Mouse (Mus musculus): ENCODE results near the gene Dmrt2. TPM values are rescaled to one million over a fixed set of nuclear protein-coding genes. Genes with fewer than 3 reads are reported as not detected.

Gene Dmrt2
- total RNA-seq (2022) = 10 to 100 TPM in 1 of 4 experiments, 1 to 10 TPM in 3; 2.6 to 12.0 (median 5.7) TPM

DNA sequence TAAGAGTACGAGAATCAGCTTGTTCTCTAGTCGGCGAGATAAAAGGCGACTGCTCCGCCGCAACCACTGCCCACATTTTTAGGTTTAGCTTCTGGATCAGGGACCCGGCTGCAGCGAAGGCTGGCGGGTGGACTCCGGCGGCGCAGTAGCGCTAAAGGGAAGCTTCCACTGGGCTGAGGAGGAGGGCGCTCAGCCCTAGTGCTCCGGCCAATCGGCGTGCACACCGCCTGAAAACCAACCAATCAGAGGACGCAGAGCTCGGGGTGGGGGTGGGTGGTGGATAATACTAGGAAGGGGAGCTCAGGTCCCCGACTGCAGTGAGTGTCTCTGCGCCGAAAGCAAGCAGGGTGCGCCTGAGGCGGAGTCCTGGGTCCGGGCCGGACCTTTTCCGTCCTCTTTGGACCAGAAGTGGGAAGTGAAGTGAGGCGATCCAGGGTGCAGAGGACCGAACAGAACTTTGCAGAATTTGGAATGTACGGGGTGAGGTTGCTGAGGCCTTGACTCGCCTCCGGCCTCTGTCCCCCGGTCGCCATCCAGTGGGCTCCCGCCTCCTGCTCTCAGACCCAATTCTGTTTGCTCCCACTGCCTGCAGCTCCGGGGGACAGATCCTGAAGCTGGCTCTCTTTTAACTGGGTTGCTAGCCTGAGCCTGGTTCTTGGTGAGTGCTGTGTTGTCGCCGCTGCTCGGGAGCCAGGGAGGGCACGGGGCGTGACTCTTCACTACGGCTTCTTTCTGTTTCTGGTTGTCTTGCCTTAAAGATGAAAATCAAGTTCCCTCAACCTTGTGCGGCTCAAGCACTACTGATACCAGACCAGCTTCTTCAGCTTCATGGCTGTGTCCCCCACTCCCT, at the start of gene Dmrt2:
Gene Dmrt2 (plus strand): TSS at position 311 of the 850 bp plus-strand sequence.
- DNase-seq = peak; percentile 52

DNA sequence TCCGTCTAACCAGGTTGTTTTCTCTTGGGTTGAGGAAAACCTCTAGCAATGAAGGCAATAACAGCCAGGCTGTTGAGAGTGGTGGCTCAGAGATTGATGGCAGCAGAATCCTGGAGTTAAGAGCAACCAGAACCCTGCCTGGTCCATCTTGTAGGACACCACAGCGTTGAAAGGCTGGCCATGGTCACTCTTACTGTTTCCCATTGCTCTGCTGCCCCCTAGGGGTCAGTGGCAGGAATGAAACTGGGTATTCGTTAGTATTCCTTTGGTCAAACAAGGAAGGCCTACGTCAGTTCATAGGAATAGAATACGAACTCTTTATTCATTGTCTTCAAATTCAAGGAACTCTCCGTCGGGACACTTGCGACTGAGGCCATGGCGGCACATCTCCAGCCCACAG, 43.7 kb upstream of the Dmrt2 start:
- DNase-seq = peak; percentile 37

DNA sequence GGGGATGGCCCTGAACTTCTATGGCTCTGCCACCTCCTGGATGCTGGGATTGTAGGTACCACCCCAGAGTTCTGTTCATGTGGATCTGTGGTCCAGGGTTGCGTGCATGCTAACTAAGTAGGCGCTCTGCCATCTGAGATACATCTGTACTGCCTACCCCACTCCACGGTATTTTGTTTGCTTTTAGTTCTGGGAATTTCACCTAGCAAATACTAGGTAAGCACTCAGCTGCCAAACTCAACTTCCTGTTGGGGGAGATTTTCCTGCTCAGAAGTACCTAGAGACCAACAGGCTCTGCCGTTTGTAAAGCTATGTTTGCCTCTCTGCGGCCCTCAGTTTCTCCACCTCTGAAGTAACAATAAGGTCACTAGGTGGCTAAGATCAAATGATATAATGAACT, 37.1 kb upstream of the Dmrt2 start:
- no peak for DNase-seq

DNA sequence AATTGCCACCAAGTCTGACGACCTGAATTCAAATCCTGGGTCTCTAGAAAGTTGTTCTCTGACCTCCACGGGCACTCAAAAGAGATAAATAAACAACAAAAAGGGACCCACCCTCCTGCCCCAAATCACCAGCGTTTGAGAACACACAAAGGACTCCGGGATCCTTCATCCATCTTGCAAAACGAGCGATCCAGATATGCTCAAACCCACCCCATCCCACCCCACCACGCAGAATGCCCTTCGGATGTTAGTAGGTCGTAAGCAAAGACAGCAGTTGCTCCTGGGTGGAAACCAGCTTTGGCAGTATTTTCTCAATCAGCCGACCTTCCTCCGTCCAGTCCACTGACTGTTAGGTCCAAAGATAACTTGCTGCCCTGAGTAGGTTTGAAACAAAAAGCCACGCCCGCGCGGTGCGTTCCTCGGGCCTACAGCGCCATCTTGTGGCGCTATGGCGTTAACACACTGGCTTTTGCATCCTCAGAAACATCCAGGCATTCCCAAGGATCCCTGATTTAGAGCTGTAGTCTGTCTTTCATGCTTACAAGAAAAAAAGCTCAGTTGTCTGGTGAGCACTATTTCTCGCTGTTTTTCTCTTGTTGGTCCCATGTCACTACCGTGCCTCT, 36.5 kb upstream of the Dmrt2 start:
- peak; percentile 36 for DNase-seq

DNA sequence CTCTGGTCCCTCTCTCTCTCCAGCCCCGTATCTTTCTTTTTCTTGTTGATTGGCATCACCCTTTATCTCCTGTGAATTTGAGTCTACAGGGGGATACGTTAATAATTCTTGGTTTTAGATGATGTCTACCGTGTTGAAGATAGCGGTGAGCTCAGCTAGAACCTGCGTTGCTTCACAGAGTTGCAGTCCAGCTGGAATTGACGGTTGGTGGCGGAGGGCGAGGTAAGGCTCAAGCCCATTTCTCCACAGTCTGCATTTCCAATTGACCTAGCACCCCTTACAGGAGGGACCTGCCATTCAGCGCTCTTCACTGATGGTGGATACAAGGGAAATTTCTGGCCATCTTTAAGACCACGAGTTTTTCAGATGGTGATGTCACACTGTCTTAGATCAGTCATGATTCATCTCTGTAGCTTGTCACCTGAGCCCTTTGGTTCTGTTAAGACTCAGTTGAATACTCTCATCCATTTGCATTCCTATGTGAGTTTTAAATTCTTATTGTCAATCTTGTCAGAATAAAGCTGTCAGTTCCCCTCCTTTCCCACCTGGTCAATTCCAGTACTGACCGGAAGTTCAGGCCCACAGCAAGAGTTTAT, 33.3 kb upstream of the Dmrt2 start:
- DNase-seq = no peak

DNA sequence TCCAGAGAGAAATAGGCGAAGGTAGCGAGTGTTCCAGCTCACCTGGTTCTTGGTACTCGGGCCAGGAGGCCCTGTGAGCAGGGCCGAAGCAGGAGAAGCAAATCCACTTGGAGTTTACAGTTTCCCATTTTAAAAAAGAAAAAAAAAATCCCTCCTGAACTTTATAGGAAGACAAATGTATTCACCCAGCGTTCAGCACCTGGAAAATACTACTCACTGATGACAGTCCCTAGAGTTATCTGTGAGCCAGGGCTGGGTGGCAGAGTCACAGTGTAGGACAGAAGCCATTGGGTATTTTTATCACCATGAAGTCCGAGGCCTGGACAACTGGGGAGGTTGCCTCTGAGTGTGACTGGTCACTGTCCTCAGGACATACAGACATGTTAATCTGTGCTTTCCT, 30.4 kb upstream of the Dmrt2 start:
- DNase-seq = no peak

DNA sequence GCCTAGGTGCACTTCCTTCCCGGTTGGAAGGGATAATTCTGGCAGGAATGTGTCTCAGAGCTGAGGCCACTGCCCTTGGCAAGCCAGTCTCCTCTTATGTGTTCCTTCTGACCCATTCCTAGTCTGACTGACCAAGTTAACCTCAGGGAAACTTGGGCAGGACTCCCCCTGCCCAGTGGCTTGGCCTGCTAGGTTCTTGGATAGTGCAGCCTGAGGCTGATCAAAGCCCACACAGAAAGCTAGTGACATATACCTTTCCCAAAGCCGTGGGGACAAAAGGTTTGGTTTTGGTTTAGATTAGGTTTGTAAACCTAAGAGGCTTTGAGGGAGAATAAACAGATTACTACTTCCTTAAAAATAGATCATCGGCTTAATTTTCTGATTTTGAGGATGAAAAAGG, 25.1 kb upstream of the Dmrt2 start:
- DNase-seq = no peak

DNA sequence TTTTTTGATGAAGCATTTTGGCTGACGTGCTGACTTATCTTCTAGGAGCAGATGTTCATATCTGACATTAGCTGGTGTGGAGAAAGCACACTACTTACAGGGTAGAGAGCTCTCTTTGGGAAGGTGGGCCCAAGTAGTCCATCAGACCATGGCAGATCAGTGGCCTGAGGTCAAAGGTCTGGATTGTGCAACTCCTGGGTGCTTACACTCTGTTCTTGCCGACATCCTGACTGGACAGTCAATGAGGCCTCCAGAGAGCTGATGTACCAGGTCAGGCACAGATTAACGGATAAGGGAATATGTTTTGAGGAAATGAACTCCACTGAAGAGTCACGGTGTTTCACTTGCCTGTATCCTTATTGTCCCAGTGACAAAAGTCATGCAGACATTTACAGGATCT, 23.5 kb upstream of the Dmrt2 start:
- DNase-seq = no peak

DNA sequence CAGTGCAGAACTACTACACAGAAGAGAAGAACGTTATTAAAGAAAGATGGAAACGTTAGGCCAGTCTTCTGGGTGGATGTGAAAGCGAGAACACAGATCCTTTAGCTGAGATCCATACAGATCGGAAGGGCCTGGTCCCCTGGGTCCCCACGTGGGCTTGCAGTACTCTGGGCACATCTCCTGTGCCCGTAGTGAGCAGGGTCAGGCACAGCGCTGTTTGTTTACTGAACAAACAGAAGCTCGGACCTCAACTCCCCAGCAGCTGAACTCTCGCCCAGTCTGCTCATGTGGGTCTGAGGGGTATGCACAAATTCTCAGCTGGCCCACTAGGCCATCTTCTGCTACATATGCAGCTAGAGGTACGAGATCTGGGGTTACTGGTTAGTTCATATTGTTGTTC, 21.7 kb upstream of the Dmrt2 start:
- DNase-seq = no peak

DNA sequence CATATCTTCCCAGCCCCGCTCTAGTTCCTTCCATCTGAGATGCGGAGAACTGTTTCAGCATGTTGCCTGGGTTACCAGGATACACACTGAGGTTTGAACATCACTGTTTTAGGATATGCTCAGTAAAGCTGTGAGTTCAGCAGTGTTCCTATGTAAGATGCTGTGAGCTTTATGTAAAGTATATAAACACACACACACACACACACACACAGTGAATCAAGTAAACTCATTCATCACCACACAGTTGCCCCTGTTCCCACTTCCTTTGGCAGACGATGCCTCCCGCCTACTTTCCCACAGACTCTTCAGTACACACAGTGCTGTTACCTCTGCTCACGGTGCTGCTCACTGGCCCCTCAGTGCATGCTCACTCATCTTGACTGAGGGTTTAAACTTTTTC, 19.7 kb upstream of the Dmrt2 start:
- no peak for DNase-seq

DNA sequence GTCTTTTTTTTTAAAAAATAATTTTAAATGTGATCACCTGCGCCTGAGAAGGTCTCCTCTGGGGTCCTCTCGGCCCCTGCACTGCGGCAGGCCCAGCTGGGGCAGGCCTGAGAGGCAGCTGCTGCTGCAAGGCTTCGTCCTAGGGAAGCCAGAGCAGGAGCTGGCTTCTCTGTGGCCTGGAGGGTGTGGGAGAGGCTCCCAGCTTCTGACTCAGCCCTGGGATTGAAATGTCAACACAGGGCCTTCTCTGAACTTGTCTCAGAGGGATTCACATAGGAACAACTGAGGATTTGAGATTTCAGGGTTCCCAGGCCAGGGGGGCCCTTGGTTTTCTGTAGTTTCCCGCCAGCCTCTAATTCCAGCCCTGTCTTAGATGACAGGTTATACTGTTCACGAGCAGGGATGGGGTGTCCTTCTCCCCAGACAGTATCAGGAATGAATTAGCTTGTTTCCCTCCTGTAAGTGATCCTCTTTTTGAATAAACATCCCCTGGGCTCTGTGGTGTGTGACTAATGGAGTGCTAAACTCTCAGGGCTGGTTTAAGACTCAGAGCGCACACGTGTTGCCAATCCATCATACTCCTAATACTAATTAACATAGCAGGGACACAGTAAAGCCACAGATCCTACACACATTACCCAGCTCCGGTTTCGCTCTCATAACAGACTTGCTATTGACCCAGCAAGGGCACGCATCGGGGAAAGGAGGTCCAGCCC, 18.0 kb upstream of the Dmrt2 start:
- DNase-seq = no peak

DNA sequence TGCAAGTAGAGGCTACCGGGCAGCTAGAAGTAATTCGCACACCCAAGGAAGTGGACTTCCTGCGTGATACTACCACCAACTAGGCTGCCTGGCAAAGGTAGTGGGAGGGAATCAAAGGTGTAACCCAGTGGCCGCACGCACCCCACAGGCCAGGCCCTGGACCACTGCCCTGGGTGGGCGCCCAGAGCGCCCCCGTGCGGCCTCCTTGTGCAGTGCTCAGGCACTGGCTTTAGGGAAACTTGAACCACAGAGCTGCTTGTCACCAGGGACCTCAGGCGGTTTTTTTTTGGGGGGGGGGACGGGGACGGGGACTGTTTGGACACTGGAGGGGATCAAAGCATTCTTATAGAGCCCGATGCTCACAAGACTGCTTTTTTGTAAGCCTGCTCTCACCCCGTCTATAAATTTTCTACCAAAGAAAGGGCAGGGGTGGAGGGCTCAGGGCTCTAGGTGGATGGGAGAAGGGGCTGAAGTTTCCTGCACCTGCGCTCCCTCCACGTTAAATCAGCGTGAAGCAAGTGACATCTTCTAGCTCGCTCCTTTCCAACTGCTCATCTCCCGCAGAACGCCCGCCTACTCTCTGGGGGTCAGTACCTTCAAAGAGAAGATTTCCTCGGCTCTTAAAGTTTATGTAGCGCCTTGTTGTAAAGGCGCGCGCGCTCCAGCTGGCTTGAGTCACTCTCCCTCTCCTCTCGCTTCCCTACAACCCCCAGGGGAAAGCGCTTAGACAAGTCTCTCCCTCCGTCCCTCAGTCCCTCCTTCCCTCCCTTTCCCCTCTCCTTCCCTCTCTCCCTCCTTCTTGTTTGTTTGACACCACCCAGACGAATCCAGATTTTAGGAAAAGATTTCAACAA, 6.5 kb upstream of the Dmrt2 start:
- DNase-seq = no peak

DNA sequence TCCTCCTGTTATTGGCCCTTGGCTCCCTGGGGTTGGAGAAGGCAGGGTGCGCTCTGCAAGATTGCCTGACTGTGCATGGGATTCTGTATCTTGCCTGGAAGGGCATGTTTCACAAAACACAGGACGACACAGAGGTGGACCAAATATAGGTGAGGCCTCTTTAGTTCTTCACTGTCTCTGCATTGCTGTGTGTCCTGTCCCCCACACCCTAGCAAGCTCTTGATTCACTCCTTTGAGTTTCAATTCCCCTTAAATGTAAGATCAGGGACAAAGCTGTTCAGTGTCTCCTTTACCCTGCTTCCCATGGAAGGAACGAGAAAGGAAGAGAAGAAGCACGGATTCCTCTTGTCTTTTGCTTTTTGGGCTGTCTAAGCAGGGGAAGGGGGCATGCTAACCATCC, 4.4 kb upstream of the Dmrt2 start:
- DNase-seq = no peak

DNA sequence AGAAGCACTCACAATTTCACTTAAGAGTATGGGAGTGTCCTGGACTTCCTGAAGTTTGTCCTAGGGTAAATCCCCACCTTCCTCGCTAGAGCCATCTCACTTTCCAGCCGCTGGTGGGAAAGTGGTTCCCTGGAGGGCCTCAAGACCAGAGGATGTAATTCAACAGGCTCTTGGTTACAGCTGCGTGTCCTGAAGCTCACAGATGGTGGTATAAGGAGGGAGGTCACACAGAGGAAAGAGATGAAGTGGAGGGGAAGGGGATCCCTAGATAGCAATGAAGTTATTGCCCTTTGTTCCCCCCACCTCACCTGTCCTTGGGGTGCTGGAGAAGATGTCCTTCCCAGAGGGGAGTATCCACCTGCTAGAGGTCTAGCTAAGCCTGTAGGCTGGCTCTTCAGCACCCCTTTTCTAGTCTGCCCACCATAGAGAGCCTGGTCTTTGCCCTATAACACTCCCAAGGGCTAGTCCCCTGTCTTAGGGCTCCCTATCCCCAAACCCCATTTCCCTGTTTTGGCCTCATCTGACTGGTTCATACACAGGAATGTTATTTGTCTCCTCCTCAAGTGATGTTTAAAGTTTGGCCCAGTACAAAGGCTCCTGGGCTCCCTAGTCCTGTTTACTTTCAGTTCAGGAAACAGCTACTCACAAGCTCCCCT, 2.5 kb upstream of the Dmrt2 start:
- no peak for DNase-seq

DNA sequence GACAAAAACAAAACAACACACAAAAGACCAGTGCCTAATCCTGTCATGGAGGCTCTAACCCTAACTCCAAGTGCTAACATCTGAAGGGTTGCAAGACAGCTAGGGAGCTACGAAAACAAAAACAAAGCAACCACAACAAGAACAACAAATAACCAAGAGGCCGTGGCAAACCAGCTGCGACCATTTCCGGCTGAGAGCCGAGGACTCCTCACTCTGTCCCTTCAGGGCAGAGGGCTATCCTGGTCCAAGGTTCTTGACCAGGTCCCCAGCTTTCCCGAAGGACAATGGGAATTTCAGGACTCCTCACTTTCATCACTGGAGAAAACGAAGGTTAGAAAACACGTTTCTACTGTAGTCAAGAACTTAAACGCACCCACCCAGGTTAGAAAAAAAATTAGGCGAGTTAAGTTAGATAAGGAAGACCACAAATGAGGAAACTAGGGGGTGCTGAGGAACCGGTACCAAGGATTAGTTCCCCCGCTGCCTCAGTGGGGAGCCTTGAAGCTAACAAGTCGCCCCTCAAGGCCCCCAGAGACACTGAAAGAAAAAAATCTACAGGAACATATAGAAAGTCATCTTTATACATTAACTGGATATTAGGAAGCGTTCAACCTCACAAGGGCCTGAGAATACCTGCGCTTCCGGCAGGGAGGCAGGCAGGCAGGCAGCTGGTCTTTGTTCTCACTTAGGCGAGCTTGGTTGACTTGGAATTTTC, 1.5 kb upstream of the Dmrt2 start:
- DNase-seq = no peak

DNA sequence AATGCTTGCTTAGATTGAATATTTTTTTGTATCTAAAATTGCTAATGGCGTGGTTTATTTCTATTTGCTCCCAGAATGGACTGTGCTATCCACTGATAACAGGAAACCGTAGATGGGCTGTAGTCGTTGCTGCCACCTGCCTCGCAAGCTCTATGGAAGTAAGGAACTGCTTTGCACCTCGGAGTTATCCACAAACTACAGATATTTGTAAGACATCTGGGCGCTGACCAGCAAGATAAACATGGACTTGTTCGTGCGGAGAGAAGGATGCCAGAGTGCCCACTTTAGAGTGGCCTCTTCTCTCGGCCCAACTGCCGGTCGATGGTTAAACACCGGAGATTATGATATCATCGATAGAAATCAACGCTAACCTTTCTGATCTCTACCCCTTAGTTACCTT, 530 bp upstream of the Dmrt2 start:
- no peak for DNase-seq

DNA sequence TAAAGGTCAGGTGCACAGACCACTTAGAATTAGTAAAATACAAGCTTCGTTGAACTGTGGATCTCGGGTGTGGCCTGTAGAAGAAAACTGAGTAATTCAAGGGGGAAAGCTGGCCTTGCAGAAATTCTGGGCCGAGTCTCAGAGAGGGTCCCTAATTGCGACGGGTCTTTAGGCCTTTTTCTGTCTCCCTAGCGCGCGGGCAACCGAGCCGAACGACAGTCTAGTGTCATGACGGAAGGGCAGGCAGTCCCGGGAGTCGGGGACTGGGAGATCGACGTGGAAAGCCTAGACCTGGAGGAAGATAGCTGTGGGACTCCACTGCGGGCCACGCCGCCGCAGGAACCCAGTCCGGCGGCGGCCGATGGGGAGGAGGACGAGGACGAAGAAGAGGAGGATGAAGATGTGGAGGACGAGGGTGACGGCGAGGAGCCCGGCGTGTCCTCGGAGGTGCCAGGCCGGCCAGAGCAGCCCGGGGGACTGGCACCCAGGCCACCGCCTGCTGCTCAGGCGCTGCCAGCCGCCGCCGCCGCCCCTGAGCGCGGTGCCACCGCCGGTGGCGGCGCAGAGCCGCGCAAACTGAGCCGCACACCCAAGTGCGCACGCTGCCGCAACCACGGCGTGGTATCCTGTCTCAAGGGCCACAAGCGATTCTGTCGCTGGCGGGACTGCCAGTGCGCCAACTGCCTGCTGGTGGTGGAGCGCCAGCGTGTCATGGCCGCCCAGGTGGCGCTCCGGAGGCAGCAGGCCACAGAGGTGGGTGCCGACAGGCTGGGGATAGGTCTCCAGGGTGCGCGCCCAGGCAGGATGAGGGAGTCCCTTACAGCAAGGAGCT, 1.2 kb downstream of the Dmrt2 start:
- no peak for DNase-seq

DNA sequence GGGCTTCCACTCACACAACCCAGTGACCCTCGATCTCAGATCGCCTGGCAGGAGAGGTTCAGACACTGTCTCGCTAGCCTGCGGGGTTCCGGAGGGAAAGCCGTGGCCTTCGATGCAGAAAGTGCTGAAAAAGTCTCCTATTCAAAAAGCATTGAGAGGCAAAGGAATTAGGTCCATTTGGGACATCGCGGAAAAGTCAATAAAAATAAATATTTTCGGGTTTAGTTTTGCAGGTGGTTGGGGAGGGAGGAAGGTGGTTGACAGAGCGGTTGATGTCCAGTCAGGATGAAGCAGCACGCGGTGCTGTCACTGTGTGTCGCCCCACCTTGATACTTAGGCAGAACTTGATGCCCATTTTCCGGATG, 1.8 kb downstream of the Dmrt2 start:
- DNase-seq = no peak

DNA sequence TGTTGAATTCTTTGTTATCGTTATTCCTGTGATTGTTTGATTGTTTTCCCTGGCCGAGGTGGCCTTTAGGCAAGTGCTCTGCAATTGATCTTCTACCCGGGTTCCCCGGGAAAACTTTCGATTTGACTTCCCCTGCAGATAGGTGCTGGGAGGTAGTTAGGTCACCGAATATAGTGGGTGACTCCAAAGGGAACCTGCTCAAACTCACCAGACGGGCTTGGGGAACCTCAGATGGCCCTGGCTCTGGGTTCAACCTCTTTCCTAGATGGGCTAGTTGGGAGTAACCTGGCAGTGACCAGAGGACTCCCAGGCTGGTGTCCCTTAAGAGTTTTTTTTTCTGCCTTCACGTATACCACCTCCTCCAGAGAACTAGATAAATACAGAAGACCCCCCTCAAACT, 2.5 kb downstream of the Dmrt2 start:
- no peak for DNase-seq

DNA sequence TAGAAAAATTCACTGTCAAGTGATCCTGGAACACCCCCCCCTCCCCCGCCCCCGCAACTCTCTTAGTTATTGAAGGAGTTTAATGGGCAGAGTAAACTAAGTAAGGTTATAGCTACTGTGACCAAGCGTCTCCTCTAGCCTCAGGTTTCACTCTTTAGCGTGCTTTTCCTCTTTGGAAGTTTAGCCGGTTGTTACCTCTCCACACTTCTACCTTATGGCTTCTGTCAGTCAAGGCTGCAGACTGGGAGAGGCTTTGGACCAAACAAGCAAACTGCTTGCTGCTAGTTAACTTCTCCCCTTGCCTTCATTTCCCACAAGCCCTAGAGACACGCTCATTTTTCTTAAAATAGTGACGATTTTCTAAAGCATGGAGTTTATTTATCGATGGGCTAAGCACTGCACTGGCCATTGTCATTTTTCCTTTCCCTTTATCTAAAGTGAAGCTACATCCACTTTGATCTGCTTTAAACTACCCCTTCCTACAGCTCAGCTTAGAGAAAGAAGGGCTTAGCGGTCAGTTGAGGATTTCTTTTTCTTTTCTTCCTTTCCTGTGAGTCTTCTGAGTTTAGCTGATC, 3.7 kb downstream of the Dmrt2 start:
- DNase-seq = no peak
